Mouse (Mus musculus) left cerebral cortex, adult 2 months (tissue): ENCODE data around the gene Atoh8. TPM values are rescaled to one million over a fixed set of nuclear protein-coding genes. Genes with fewer than 3 reads are reported as not detected.

Experiments
- DNase-seq, 2 experiments: peaks; one replicate each; pipeline ENCODE4 v3.0.0; 2021 to 2022; ENCODE audit warnings: low spot score in 2 of 2, mixed read lengths in 1 of 2; ENCODE audit errors: extremely low spot score in 1 of 2
- H3K27ac ChIP-seq: fragments of 200-600 bp; 2 replicates; pipeline ENCODE4 v1.8.1; 2022
- H3K4me3 ChIP-seq: fragments of 200-600 bp; 2 replicates; pipeline ENCODE4 v1.8.1; 2022
- CTCF ChIP-seq: fragments of 200-600 bp; IDR thresholded peaks from 2 replicates; pipeline ENCODE4 v1.8.1; 2022; ENCODE audit warnings: antibody characterized with exemption, mild to moderate bottlenecking, moderate library complexity
- intact Hi-C: fragments of 180-260 bp; cut with DNase I; formaldehyde crosslinking; loops from one replicate; pipeline ENCODE4 v1.15.1; 2025
- total RNA-seq, 2 experiments: library from RNA; stranded (reverse); gene quantifications; 2 replicates each; pipeline ENCODE4 v1.2.3; 2021

Gene Atoh8
- total RNA-seq, 2 experiments from 2014 or later, result 1.5 to 1.9 TPM

DNA sequence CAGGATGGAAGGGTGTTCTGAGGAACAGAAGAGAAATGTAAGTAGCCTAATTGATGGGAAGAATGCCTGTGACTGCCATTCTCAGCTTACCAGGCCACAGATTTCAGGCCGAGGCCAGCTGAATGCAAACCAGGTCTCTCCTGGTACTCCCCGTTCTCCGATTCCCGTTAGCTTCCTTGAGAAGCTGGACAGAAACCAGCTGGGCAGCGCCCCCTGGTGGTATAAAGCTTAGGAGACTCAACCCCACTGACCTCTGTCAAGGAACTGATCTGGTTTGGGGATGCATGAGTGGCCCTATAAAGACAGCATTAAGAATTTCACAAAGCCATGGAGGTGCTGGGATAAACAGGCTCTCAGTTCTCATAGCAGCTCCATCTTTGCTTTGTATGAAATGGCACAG is 1.7 kb upstream of the Atoh8 start:
- TF ChIP-seq CTCF, result peak; percentile 90
- Histone ChIP-seq H3K4me3 (no peak overlapping the region), H3K27ac (no peak overlapping the region)
- peak; percentile 79 for DNase-seq
- intact Hi-C loops, result loop anchor here (1.0 to 2.0 kb wide), 2 partner anchors 24 to 51 kb away; no protein-coding TSS in a partner anchor

- H3K4me3 ChIP-seq, result peak overlapping the region; percentile 56; the same call in 1 of the 2 replicates
- H3K27ac ChIP-seq, result no peak overlapping the region
- DNase-seq, result no peak
- TF ChIP-seq CTCF, result no peak
- intact Hi-C loops, result loop anchor here (1.0 to 2.0 kb wide), 2 partner anchors 20 to 25 kb away; no protein-coding TSS in a partner anchor
These were observed 530 bp upstream of the Atoh8 start for GRCm38 (mm10) chr6:72235807-72236407.

- H3K4me3 ChIP-seq, result peak overlapping the region; percentile 56
- TF ChIP-seq CTCF, result no peak
- H3K27ac ChIP-seq, result no peak overlapping the region
- DNase-seq, result peak in 1 of 2 experiments; percentile 39
- intact Hi-C loops, result no loop called here
These were observed 842 bp downstream of the Atoh8 start for GRCm38 (mm10) chr6:72234372-72235097.

DNA sequence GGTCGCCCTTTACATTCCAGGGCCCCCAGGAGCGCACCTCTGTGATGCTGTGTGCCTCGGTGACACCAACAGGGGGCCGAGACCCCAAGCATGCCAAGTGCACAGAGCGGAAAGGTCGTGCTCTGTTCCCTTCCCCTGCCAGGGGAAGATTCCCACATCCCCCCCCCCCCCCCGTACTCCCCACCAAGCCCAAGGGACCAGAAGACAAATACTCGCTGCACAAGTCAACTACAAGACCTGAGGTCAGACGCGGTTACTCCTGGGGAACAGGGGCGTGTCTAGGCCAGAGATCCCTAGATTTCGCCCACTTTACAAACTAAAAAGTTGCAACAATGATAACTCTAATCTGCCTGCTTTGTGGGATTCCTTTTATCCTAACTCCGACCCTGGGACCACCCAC is 1.4 kb downstream of the Atoh8 start:
- peak overlapping the region; percentile 56 for H3K4me3 ChIP-seq
- H3K27ac ChIP-seq, result no peak overlapping the region
- DNase-seq, result no peak
- TF ChIP-seq CTCF, result no peak
- intact Hi-C loops, result no loop called here

DNA sequence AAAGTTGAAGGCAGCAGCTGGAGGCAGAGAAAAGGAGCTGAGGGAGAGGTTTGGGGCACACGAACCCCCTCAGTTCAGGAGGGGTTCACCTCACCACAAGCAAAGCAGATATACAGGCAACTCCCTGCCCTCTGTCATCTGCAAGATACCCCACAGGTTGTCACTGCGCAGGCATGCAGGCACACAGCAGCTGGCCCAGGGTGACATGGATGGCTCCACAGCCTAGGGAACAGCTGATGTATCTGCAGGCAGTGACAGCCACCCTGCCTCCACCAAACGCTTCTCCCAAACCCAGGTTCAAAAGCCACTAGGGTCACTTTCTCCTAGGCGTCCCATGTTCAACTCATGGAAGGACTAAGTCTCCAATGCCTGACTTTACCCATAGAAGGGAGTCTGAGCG is 2.5 kb downstream of the Atoh8 start:
- TF ChIP-seq CTCF, result no peak
- intact Hi-C loops, result no loop called here
- no peak for DNase-seq
- no peak overlapping the region for H3K27ac ChIP-seq
- no peak overlapping the region for H3K4me3 ChIP-seq

GRCm38 (mm10) chr6:72232411-72232810 is 3.0 kb downstream of the Atoh8 start:
- no peak for TF ChIP-seq CTCF
- H3K27ac ChIP-seq, result no peak overlapping the region
- DNase-seq, result no peak
- H3K4me3 ChIP-seq, result no peak overlapping the region
- intact Hi-C loops, result no loop called here

DNA sequence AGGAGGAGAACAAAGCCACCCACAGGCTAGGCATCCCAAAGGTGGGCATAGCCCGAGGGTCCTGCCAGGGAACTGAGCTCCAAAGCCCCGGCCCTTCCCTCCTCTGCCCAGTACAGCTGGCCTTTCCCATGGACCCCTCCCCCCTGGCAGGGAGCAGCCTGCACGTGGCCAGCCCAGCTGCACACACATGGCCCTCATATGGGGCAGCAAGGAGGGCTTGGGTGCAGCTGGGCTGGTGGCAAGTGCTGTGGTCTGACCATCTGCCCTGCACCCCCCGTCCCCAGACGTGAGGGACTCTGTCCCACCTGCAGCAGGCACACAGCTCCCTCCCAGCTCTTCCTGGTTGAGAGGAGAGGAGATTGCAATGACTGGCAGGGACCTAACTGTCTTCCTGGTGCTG is 4.5 kb downstream of the Atoh8 start:
- no peak for DNase-seq
- intact Hi-C loops, result no loop called here
- TF ChIP-seq CTCF, result no peak
- no peak overlapping the region for H3K27ac ChIP-seq
- no peak overlapping the region for H3K4me3 ChIP-seq

GRCm38 (mm10) chr6:72227665-72228265 is 7.6 kb downstream of the Atoh8 start:
- Histone ChIP-seq H3K27ac (no peak overlapping the region), H3K4me3 (no peak overlapping the region)
- DNase-seq, result no peak
- intact Hi-C loops, result no loop called here
- TF ChIP-seq CTCF, result no peak

- no peak overlapping the region for H3K4me3 ChIP-seq
- no peak overlapping the region for H3K27ac ChIP-seq
- intact Hi-C loops, result no loop called here
- no peak for DNase-seq
- TF ChIP-seq CTCF, result no peak
These were observed 8.4 kb downstream of the Atoh8 start for GRCm38 (mm10) chr6:72227011-72227410.

DNA sequence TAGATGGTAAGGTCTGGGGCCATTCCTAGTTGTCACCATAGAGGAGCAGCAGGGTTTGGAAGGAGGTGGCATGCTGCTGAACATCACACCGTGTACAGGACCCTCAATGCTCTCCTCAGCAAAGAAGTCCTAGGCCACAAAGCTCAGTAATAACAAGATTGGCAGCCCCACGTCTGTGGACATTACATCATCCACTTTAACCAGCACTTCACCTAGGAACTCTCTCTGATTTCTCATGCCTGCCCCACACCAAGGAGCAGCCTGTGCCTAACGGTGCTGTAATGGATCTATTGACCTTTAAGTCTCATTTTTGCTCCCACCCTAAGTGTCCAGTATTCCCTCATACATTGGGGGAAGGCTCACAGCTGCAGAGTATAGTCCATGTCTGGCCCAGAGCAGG is 9.7 kb downstream of the Atoh8 start:
- TF ChIP-seq CTCF, result no peak
- intact Hi-C loops, result no loop called here
- no peak overlapping the region for H3K4me3 ChIP-seq
- DNase-seq, result no peak
- H3K27ac ChIP-seq, result no peak overlapping the region

DNA sequence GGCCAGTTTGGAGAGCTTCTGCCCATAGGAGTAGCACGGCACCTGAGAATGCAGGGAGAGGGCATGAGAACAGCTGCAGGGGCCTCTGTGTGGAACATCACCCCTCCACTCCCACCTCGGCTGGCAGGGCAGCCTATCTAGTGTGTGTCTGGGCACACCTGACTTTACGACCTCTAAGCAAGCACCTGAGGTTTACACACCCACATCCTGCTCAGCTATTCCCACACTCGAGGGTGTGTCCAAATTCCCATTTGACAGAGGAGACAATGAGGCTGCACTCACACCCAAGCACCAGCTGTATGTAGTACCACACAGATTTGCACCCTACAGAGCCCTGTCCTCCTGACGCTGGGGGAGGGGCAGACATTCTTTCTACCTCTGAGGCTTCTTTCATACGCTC is 11.5 kb downstream of the Atoh8 start:
- H3K27ac ChIP-seq, result no peak overlapping the region
- intact Hi-C loops, result no loop called here
- H3K4me3 ChIP-seq, result no peak overlapping the region
- TF ChIP-seq CTCF, result no peak
- DNase-seq, result no peak

DNA sequence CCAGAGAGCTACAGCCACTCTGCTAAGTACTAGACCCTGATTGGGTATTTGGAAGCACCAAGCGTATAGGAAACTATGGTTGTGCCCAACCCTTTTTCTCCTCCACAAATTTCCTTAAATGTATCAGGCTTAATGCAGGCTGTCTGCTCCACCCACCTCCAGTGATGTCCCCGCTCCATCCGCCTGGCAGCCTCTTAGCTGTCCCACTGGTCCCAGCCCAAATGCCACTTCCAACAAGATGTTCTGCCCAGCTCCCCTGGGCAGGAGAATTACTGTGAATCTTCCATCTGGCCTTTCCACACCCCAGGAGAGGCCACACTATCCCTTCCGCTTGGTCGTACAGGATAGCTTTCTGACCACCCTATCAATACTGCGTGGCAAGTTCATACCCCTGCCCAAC is 12.5 kb downstream of the Atoh8 start:
- no peak for DNase-seq
- no peak for TF ChIP-seq CTCF
- intact Hi-C loops, result no loop called here
- H3K4me3 ChIP-seq, result no peak overlapping the region
- H3K27ac ChIP-seq, result no peak overlapping the region
